Mouse (Mus musculus) frontal cortex, postnatal 14 days (tissue): Measurements from ENCODE around the gene Gm21773.
"Not testable (repeated sequence)": the region's sequence is repeated elsewhere in the genome, so short reads cannot be mapped to it uniquely, and the experiment has no call there.

Experiments used
- DNase-seq, 2 experiments: peaks; one replicate each; pipeline ENCODE4 v3.0.0; 2022; ENCODE audit warnings: low spot score in 2 of 2

Gm21773 gene

DNA sequence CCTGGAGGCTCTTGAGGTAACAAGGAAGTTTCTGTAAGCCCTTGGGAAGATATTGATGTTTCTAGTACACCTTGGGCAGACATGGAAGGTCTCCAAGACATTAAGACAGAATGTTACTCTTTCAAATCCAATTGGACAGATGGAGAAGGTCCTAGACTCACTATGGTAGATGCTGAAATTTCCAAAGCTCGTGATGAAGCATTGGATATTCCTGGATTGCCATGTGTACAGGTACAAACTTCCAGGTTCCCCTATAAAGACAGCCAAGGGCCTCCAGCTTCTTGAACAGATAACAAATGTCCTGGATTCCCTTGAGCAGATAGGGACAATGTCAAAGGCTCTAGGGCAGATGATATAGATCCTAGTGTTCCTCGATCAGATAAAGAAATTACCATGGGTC is at the start of gene Gm21773:
Gene Gm21773, minus strand, starts transcription at position 101 of the 400 bp plus-strand sequence.
- DNase-seq = not testable (repeated sequence)
